Mouse (Mus musculus) E14TG2a.4 (cell line): ENCODE measurements around the gene Mink1.
"Not testable (repeated sequence)": the region's sequence is repeated elsewhere in the genome, so short reads cannot be mapped to it uniquely, and the experiment has no call there.

ENCODE experiments used
- H3K27me3 ChIP-seq: 2 replicates; pipeline ENCODE4 v1.6.1; 2014; ENCODE audit warnings: low read length, control low read depth; ENCODE audit not compliant: insufficient read depth
- H3K36me3 ChIP-seq: 2 replicates; pipeline ENCODE4 v1.6.1; 2014; ENCODE audit warnings: low read length, control low read depth; ENCODE audit not compliant: insufficient read depth
- H3K4me1 ChIP-seq: replicated peaks from 2 replicates; pipeline ENCODE4 v1.6.1; 2014; ENCODE audit warnings: low read depth, low read length, control low read depth
- H3K4me3 ChIP-seq: replicated peaks from 2 replicates; pipeline ENCODE4 v1.5.1; 2014; ENCODE audit warnings: mild to moderate bottlenecking, low read length
- H3K9me3 ChIP-seq: 2 replicates; pipeline ENCODE4 v1.6.1; 2014; ENCODE audit warnings: low read length, control low read depth
- CTCF ChIP-seq: conservative IDR thresholded peaks from 2 replicates; pipeline ENCODE4 v1.5.1; 2014; ENCODE audit warnings: low read length
- NANOG ChIP-seq: IDR thresholded peaks from 2 replicates; pipeline ENCODE4 v1.6.1; 2014; ENCODE audit warnings: borderline replicate concordance, low read length, mixed read lengths
- POU5F1 ChIP-seq: IDR thresholded peaks from 2 replicates; pipeline ENCODE4 v1.6.1; 2014; ENCODE audit warnings: low read length, borderline replicate concordance

The Mink1 gene

DNA sequence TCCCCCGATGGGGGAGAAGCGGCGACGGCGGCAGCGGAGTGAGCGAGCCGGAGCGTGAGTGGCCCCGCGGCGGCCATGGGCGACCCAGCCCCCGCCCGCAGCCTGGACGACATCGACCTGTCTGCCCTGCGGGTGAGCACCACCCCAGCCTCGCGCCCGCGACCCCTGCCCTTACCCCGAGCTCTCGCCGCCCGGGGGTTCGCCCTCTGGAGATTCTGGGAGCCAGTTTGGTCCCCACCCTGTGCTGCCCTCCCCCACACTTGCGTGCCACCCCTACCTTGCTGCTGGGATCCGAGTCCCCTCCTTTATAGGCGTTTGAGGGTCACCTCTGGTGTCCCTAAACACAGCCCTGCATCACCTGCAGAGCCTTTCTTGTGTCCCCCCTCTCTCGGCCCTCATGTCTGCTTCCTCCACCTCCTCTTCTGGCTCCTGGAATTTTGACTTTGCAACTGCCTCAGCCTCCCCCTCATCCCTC lies 351 bp downstream of the Mink1 start:
- Histone ChIP-seq H3K9me3 (no peaks in the 10 kb centered on the region), H3K4me3 (peak overlapping the region; percentile 93), H3K36me3 (peaks cover 10% of the 10 kb centered on the region), H3K27me3 (0 out of 2 replicates have a peak, but pooled peaks cover 3% of the 10 kb centered on the region), H3K4me1 (peaks cover 28% of the 10 kb centered on the region)
- no peak for TF ChIP-seq POU5F1

DNA sequence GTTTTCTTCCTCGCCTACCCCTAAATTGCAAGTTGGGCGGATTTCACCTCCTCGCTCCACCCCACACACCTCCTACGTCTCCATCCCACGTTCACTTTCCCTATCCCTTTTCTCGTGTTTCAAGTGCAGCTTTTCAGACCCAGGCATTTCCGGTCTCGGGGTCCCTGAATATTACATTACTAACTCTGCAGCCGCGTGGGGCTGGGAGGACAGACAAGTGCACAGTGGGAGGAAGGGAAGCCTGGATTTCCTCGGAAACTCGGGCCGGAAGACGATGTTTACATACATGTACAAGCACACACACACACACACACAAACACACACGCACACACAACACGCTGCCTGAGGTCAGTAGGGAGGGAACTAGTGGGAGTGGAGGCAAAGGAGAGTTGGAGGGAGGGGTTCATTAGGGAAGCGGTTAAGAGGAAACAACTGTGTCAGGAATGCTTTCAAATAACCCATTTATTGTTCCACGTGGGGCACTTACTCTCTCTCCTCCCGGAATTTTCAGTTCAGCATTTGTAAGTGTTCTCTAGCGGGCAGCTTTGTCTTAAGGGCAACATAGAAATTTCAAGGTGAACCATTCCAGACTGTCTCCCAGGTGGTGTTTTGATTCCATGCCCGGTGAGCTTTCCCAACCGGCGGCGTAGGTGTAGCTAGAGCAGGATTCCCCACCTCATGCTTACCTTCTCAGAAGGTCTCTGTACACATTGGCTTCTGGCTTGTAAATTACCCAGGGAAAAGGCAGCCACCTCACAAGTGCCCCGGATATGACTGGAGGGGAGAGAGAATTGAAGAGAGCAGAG lies 992 bp downstream of the Mink1 start:
- Histone ChIP-seq H3K4me1 (peaks cover 28% of the 10 kb centered on the region), H3K9me3 (no peaks in the 10 kb centered on the region), H3K36me3 (peaks cover 15% of the 10 kb centered on the region), H3K27me3 (0 out of 2 replicates have a peak, but pooled peaks cover 3% of the 10 kb centered on the region), H3K4me3 (peak overlapping the region; percentile 93)
- TF ChIP-seq CTCF: no peak
- TF ChIP-seq NANOG: no peak
- TF ChIP-seq POU5F1: no peak

DNA sequence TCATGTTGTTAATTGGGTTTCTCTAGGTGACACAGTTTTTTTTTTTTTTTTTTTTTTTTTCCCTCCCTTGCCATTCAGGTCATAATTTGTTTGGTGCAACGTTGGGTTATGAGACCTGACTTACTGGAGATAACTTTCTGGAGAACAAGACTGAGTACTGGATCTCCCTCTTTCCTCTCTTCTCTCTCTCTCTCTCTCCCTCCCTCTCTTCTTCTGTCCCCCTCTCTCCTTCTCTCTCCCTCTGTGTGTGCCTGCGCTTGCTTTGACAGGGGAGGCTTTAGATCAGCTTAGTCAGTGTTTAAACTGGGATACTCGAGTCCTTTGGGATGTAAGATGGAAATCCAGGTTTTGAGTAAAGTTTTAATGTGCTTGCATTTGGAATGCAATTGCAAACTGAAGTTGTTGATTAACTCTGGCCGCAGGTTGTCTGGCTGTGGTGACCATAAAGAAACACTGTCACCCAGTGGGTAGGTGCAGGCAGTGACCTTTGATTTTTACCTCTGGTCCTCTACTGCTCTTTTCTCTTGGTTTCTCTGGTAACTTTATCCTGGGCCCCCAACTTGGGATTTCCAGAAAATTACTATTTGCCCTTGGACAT lies 1.7 kb downstream of the Mink1 start:
- no peaks in the 10 kb centered on the region for H3K9me3 ChIP-seq
- peak overlapping the region; percentile 93 for H3K4me3 ChIP-seq
- no peak for TF ChIP-seq NANOG
- no peak for TF ChIP-seq CTCF
- no peak for TF ChIP-seq POU5F1
- 0 out of 2 replicates have a peak, but pooled peaks cover 3% of the 10 kb centered on the region for H3K27me3 ChIP-seq
- H3K36me3 ChIP-seq: peaks cover 15% of the 10 kb centered on the region
- H3K4me1 ChIP-seq: peaks cover 31% of the 10 kb centered on the region

DNA sequence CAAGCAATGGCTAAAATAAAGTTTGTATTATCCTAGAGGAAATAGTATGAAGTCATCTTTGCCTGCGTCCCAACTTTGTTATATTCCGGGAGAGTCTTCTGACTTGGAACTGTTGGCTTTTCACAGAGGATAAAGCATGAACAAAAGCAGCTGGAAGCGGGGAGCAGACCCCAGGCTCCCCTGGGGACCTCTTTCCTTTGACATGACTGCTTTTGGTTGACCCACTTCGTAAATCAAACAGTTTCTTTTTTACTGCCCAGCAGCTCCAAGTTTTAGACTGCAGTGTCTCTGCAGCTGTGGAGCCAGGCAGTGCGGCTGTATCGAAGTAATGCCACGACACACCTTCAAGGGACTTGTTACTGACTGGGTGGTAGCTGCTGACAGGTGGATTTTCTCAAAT lies 3.9 kb downstream of the Mink1 start:
- Histone ChIP-seq H3K36me3 (peaks cover 15% of the 10 kb centered on the region), H3K4me1 (peaks cover 45% of the 10 kb centered on the region), H3K27me3 (no peaks in the 10 kb centered on the region), H3K4me3 (no peak overlapping the region), H3K9me3 (no peaks in the 10 kb centered on the region)
- TF ChIP-seq CTCF (no peak), POU5F1 (no peak), NANOG (no peak)

DNA sequence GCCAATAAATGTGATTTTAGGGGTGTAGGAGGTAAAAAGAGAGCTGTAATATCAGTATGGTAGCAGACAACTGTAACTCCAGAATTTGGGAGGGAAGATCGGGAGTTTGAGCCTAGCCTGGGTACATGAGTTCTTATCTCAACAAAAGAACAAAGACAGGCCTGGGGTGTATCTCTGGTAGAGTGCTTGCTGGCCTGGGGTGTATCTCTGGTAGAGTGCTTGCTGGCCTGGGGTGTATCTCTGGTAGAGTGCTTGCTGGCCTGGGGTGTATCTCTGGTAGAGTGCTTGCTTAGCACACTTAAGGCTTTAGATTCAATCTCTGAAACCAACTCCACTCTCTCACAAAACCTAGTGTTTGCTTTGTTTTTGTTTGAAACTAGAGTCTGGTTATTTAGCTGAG lies 7.9 kb downstream of the Mink1 start:
- not testable (repeated sequence) for H3K4me3 ChIP-seq, H3K27me3 ChIP-seq, H3K9me3 ChIP-seq
- Histone ChIP-seq H3K4me1 (peaks cover 41% of the 10 kb centered on the region), H3K36me3 (peaks cover 15% of the 10 kb centered on the region)

GRCm38 (mm10) chr11:70571641-70572040 lies 9.0 kb downstream of the Mink1 start:
- no peaks in the 10 kb centered on the region for H3K27me3 ChIP-seq
- no peaks in the 10 kb centered on the region for H3K9me3 ChIP-seq
- H3K4me1 ChIP-seq: peaks cover 47% of the 10 kb centered on the region
- no peak for TF ChIP-seq POU5F1
- TF ChIP-seq NANOG: no peak
- TF ChIP-seq CTCF: no peak
- H3K4me3 ChIP-seq: no peak overlapping the region
- peaks cover 14% of the 10 kb centered on the region for H3K36me3 ChIP-seq

DNA sequence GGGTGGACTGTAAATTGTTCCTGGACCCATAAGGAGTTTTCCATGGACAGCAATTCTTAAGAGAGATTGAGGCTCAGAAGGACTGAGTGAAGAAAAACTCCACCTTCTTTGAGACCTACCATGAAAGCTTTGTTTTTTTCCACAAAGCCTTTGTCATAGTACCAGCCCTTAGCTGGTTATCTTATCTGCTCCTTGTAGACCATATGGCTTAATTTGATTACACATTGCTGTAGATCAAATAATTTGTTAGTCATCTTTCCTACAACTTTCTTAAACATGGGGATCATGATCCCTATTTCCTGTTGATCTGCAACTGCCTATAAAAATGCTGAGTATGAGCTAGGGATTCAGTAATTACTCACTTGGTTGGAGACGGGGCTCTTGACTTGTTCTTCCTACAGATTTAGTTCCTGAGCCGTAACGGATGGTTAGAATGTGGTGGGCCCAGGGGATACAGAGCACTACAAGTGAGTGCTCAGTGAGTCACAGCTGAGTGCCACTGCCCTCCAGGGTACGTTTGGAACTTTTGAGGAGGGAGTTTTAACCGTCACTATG lies 9.7 kb downstream of the Mink1 start:
- H3K4me1 ChIP-seq: peaks cover 55% of the 10 kb centered on the region
- H3K36me3 ChIP-seq: peaks cover 10% of the 10 kb centered on the region
- H3K4me3 ChIP-seq: no peak overlapping the region
- H3K9me3 ChIP-seq: no peaks in the 10 kb centered on the region
- no peaks in the 10 kb centered on the region for H3K27me3 ChIP-seq
- TF ChIP-seq NANOG (no peak), POU5F1 (no peak), CTCF (no peak)

GRCm38 (mm10) chr11:70573872-70574271 lies 11.2 kb downstream of the Mink1 start:
- Histone ChIP-seq H3K4me1 (peaks cover 69% of the 10 kb centered on the region), H3K4me3 (no peak overlapping the region), H3K9me3 (no peaks in the 10 kb centered on the region), H3K36me3 (no peaks in the 10 kb centered on the region; the same call in 1 of the 2 replicates), H3K27me3 (no peaks in the 10 kb centered on the region)
- no peak for TF ChIP-seq POU5F1
- TF ChIP-seq NANOG: no peak
- no peak for TF ChIP-seq CTCF

- H3K4me1 ChIP-seq: peaks cover 64% of the 10 kb centered on the region
- TF ChIP-seq POU5F1 (no peak), NANOG (no peak), CTCF (no peak)
- no peaks in the 10 kb centered on the region; the same call in 1 of the 2 replicates for H3K36me3 ChIP-seq
- H3K27me3 ChIP-seq: no peaks in the 10 kb centered on the region
- no peak overlapping the region for H3K4me3 ChIP-seq
- H3K9me3 ChIP-seq: no peaks in the 10 kb centered on the region
Observed at GRCm38 (mm10) chr11:70577201-70577600, 14.5 kb downstream of the Mink1 start.
